Mouse (Mus musculus) MEL (cell line): ENCODE measurements at regions not wholly inside any gene's neighbourhood (a gene's known extent, or its start where the extent isn't known, plus 50 kb on each side); places are given as distances from the start of the nearest gene placed in this dataset.

Experiments used
- DNase-seq: peaks from one replicate; pipeline ENCODE4 v3.0.0; 2011; ENCODE audit warnings: low read depth, low spot score
- H3K27ac ChIP-seq: 2 replicates; pipeline ENCODE4 v1.5.1; 2012; ENCODE audit warnings: low read depth, mild to moderate bottlenecking, control low read depth, low read length, moderate library complexity; ENCODE audit not compliant: control insufficient read depth
- H3K27me3 ChIP-seq, 2 experiments: fragments of 150-350 bp in 1 of 2; sonication (generic) in 1 of 2; 2 replicates each; pipeline ENCODE4 v1.6.1; 2012; ENCODE audit warnings: low read length in 2 of 2, mild to moderate bottlenecking in 2 of 2, improper control_type of control experiment in 1 of 2, moderate library complexity in 1 of 2; ENCODE audit not compliant: insufficient read depth in 2 of 2, control insufficient read depth in 1 of 2
- H3K36me3 ChIP-seq, 2 experiments: 2 replicates each; pipeline ENCODE4 v1.6.1; 2012 to 2014; ENCODE audit warnings: low read length in 2 of 2, improper control_type of control experiment in 1 of 2, inconsistent platforms in 1 of 2, mild to moderate bottlenecking in 1 of 2; ENCODE audit not compliant: insufficient read depth in 2 of 2, control insufficient read depth in 1 of 2
- H3K4me1 ChIP-seq, 2 experiments: fragments of 150-350 bp in 1 of 2; sonication (generic) in 1 of 2; 2 replicates each; pipeline ENCODE4 v1.6.1; 2012; ENCODE audit warnings: low read length in 2 of 2, improper control_type of control experiment in 1 of 2, mild to moderate bottlenecking in 1 of 2; ENCODE audit not compliant: insufficient read depth in 2 of 2, control insufficient read depth in 1 of 2
- H3K4me3 ChIP-seq, 2 experiments: fragments of 150-350 bp in 1 of 2; sonication (generic) in 1 of 2; 2 replicates each; pipeline ENCODE4 v1.5.1; 2012; ENCODE audit warnings: low read depth in 2 of 2, low read length in 2 of 2, mild to moderate bottlenecking in 2 of 2, moderate library complexity in 2 of 2, control low read depth in 1 of 2, improper control_type of control experiment in 1 of 2; ENCODE audit not compliant: control insufficient read depth in 1 of 2, insufficient read depth in 1 of 2
- H3K79me2 ChIP-seq: 2 replicates; pipeline ENCODE4 v1.6.1; 2012; ENCODE audit warnings: mild to moderate bottlenecking, low read length, moderate library complexity; ENCODE audit not compliant: control insufficient read depth, poor library complexity, insufficient read depth
- H3K9ac ChIP-seq: 2 replicates; pipeline ENCODE4 v1.6.1; 2012; ENCODE audit warnings: low read depth, mild to moderate bottlenecking, control low read depth, low read length, moderate library complexity; ENCODE audit not compliant: control insufficient read depth, poor library complexity, severe bottlenecking
- H3K9me3 ChIP-seq: fragments of 150-350 bp; sonication (generic); replicated peaks from 2 replicates; pipeline ENCODE4 v1.6.1; 2012; ENCODE audit warnings: mild to moderate bottlenecking, low read length, improper control_type of control experiment, moderate library complexity; ENCODE audit not compliant: insufficient read depth
- BHLHE40 ChIP-seq: IDR thresholded peaks from 2 replicates; pipeline ENCODE4 v1.6.1; 2012; ENCODE audit warnings: low read depth, mild to moderate bottlenecking, inconsistent platforms, low read length, improper control_type of control experiment, borderline replicate concordance
- CHD2 ChIP-seq: IDR thresholded peaks from 2 replicates; pipeline ENCODE4 v1.6.1; 2011; ENCODE audit warnings: low read length, improper control_type of control experiment
- ELF1 ChIP-seq: IDR thresholded peaks from 2 replicates; pipeline ENCODE4 v1.6.1; 2014; ENCODE audit warnings: low read depth, mild to moderate bottlenecking, inconsistent platforms, low read length, improper control_type of control experiment, moderate library complexity
- EP300 ChIP-seq, 2 experiments: IDR thresholded peaks; 2 replicates each; pipeline ENCODE4 v1.6.1; 2011; ENCODE audit warnings: improper control_type of control experiment in 2 of 2, low read length in 2 of 2, low read depth in 1 of 2, mild to moderate bottlenecking in 1 of 2
- ETS1 ChIP-seq: IDR thresholded peaks from 2 replicates; pipeline ENCODE4 v1.6.1; 2012; ENCODE audit warnings: low read depth, mild to moderate bottlenecking, inconsistent platforms, low read length, improper control_type of control experiment, moderate library complexity
- GABPA ChIP-seq: IDR thresholded peaks from 2 replicates; pipeline ENCODE4 v1.6.1; 2012; ENCODE audit warnings: low read depth, mild to moderate bottlenecking, inconsistent platforms, low read length, improper control_type of control experiment, moderate library complexity
- GATA1 ChIP-seq: IDR thresholded peaks from 2 replicates; pipeline ENCODE4 v1.6.1; 2011; ENCODE audit warnings: low read depth, low read length, improper control_type of control experiment
- HCFC1 ChIP-seq: IDR thresholded peaks from 2 replicates; pipeline ENCODE4 v1.6.1; 2012; ENCODE audit warnings: low read depth, mild to moderate bottlenecking, inconsistent platforms, low read length, improper control_type of control experiment, moderate library complexity
- JUND ChIP-seq: IDR thresholded peaks from 2 replicates; pipeline ENCODE4 v1.6.1; 2011; ENCODE audit warnings: low read depth, mild to moderate bottlenecking, improper control_type of control experiment, low read length
- KAT2A ChIP-seq: conservative IDR thresholded peaks from 2 replicates; pipeline ENCODE4 v1.6.1; 2012; ENCODE audit warnings: low read depth, low read length, improper control_type of control experiment, inconsistent platforms
- MEF2A ChIP-seq: IDR thresholded peaks from 2 replicates; pipeline ENCODE4 v1.6.1; 2014; ENCODE audit warnings: low read depth, mild to moderate bottlenecking, inconsistent platforms, low read length, improper control_type of control experiment; ENCODE audit not compliant: poor library complexity, insufficient replicate concordance, severe bottlenecking; ENCODE audit errors: extremely low read depth
- MYB ChIP-seq: IDR thresholded peaks from 2 replicates; pipeline ENCODE4 v1.6.1; 2011; ENCODE audit warnings: mild to moderate bottlenecking, low read depth, low read length, improper control_type of control experiment
- MYC ChIP-seq: IDR thresholded peaks from 2 replicates; pipeline ENCODE4 v1.6.1; 2011; ENCODE audit warnings: low read depth, mild to moderate bottlenecking, low read length, improper control_type of control experiment, moderate library complexity
- NELFE ChIP-seq: IDR thresholded peaks from 2 replicates; pipeline ENCODE4 v1.6.1; 2011; ENCODE audit warnings: low read depth, low read length, improper control_type of control experiment
- RCOR1 ChIP-seq: IDR thresholded peaks from 2 replicates; pipeline ENCODE4 v1.6.1; 2012; ENCODE audit warnings: low read depth, mild to moderate bottlenecking, inconsistent platforms, low read length, improper control_type of control experiment
- SIN3A ChIP-seq: IDR thresholded peaks from 2 replicates; pipeline ENCODE4 v1.6.1; 2012; ENCODE audit warnings: low read length, improper control_type of control experiment, inconsistent platforms
- SMC3 ChIP-seq: IDR thresholded peaks from 2 replicates; pipeline ENCODE4 v1.6.1; 2011; ENCODE audit warnings: low read depth, low read length, improper control_type of control experiment
- TAL1 ChIP-seq: IDR thresholded peaks from 2 replicates; pipeline ENCODE4 v1.6.1; 2012; ENCODE audit warnings: mild to moderate bottlenecking, inconsistent platforms, low read length, moderate library complexity, mixed read lengths
- TBP ChIP-seq: IDR thresholded peaks from 2 replicates; pipeline ENCODE4 v1.8.0; 2011; ENCODE audit warnings: low read depth, low read length, improper control_type of control experiment
- TCF12 ChIP-seq: IDR thresholded peaks from 2 replicates; pipeline ENCODE4 v1.6.1; 2014; ENCODE audit warnings: low read depth, mild to moderate bottlenecking, inconsistent platforms, low read length, improper control_type of control experiment, moderate library complexity
- UBTF ChIP-seq: IDR thresholded peaks from 2 replicates; pipeline ENCODE4 v1.6.1; 2012; ENCODE audit warnings: low read depth, mild to moderate bottlenecking, inconsistent platforms, low read length, improper control_type of control experiment, moderate library complexity, borderline replicate concordance; ENCODE audit not compliant: insufficient read depth
- USF1 ChIP-seq: IDR thresholded peaks from 2 replicates; pipeline ENCODE4 v1.6.1; 2014; ENCODE audit warnings: low read depth, mild to moderate bottlenecking, inconsistent platforms, low read length, improper control_type of control experiment, moderate library complexity
- ZC3H11A ChIP-seq: IDR thresholded peaks from 2 replicates; pipeline ENCODE4 v1.6.1; 2012; ENCODE audit warnings: low read depth, mild to moderate bottlenecking, inconsistent platforms, low read length, improper control_type of control experiment
- ZKSCAN1 ChIP-seq: IDR thresholded peaks from 2 replicates; pipeline ENCODE4 v1.6.1; 2012; ENCODE audit warnings: low read depth, mild to moderate bottlenecking, inconsistent platforms, low read length, improper control_type of control experiment, moderate library complexity
- ZMIZ1 ChIP-seq: IDR thresholded peaks from 2 replicates; pipeline ENCODE4 v1.6.1; 2012; ENCODE audit warnings: low read depth, mild to moderate bottlenecking, inconsistent platforms, low read length, improper control_type of control experiment, moderate library complexity

DNA sequence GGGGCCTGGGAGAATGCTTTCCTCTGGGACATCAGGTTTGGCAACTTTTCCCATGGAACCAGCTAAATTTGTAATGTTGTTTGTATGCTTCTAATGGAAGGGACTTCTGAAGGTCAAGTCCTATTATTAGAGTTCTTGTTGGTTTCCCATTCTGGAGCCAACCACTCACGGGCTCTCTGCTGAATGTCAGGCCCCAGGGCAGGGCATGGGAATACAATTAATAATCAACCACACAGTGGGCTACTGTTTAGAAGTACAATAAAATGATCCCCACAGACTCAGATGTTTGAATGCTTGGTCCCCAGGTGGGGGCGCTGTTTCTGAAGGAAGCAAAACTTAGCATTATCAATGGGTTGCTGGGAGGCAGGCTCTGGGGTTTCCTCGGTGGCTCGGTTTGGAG lies 275.6 kb upstream of the Kazn start:
- TF ChIP-seq BHLHE40 (no peak), SIN3A (no peak), CHD2 (no peak), ZMIZ1 (no peak), ELF1 (no peak), JUND (no peak)
- no peaks in the 10 kb centered on the region for H3K9me3 ChIP-seq
- DNase-seq, result no peak

DNA sequence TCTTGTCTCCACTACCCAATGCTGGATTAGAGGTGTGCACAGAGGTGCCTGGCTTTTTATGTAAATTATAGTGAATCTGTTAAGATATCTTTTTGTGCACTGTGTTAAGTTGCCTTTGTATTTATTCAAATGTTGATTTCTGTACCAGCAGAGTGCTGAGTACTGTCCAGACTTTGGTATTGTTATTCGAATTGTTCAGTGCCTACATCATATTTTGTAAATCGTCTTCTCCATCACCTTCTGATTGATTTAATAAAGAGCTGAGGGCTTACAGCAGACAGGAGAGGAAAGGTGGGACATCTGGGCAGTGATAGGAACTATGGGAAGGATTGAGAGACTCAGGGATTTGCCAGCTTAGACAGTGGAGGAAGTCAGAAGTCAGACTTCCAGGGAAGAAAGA lies 270.2 kb upstream of the Kazn start:
- H3K9ac ChIP-seq, result no peak overlapping the region
- no peaks in the 10 kb centered on the region for H3K9me3 ChIP-seq

More for the DNA sequence above, 275.6 kb upstream of the Kazn start:
- Histone ChIP-seq H3K9ac (no peak overlapping the region), H3K79me2 (no peaks in the 10 kb centered on the region), H3K27ac (no peak overlapping the region), H3K4me1 (no peaks in the 10 kb centered on the region), H3K4me3 (no peak overlapping the region), H3K27me3 (no peaks in the 10 kb centered on the region), H3K36me3 (no peaks in the 10 kb centered on the region)

DNA sequence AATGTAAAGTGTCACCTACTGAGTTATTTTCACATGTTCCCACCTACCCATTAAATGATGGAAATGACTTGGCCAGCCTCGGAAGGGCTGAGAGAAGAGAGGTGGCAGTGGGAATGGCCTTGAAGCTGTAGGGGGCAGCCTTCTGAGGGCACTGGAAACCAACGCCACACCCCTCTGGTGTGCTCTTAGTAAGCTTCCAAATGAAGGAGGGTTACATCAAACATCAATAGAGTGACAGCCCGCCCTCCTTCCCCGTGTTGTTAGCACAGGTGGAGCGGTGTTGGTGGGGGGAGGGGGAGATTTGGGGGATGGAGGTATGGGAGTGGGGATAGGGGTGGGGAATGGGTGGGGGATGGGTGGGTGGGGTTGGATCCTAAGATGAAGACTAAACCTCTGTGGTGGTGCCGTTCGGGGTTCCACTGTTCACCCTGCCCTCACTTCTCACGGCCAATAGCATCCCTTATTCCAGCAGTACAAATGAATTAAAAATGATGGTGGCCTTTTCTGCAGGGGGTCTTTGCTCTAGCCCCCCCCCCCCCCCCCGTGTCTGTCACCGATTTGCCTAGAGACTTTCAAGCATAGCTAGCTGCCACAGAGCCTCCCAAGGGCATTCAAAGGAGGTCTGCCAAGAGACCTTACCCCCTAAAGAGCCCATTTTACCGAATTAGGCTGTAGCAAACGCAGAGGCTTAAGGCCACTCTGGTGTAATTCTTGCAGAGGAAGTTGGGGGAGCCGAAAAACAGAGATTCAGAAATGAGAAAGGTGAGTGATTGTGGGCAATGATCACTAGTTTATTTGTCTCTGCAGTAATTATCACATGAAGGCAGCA lies 267.4 kb upstream of the Kazn start:
- Histone ChIP-seq H3K4me1 (no peaks in the 10 kb centered on the region), H3K4me3 (no peak overlapping the region), H3K9ac (no peak overlapping the region), H3K27me3 (no peaks in the 10 kb centered on the region), H3K36me3 (no peaks in the 10 kb centered on the region), H3K79me2 (no peaks in the 10 kb centered on the region), H3K9me3 (no peaks in the 10 kb centered on the region), H3K27ac (no peak overlapping the region)
- DNase-seq, result no peak
- TF ChIP-seq NELFE (no peak), MYB (no peak), RCOR1 (no peak), ZC3H11A (no peak), MYC (no peak), BHLHE40 (no peak), SMC3 (no peak), GABPA (no peak), ETS1 (no peak), EP300 (IDR thresholded peaks at IDR 0.05; ENCODE audit: low read depth in 1 of 2, low read length in 2 of 2) (no peak), TBP (no peak), MEF2A (no peak), HCFC1 (no peak), USF1 (no peak), TCF12 (no peak)

More for the DNA sequence above, 270.2 kb upstream of the Kazn start:
- Histone ChIP-seq H3K27me3 (no peaks in the 10 kb centered on the region), H3K27ac (no peak overlapping the region), H3K36me3 (no peaks in the 10 kb centered on the region), H3K4me3 (no peak overlapping the region), H3K79me2 (no peaks in the 10 kb centered on the region), H3K4me1 (no peaks in the 10 kb centered on the region)
- DNase-seq, result no peak
- TF ChIP-seq ZKSCAN1 (no peak), CHD2 (no peak), TAL1 (no peak), TCF12 (no peak), KAT2A (no peak), GATA1 (no peak), MYB (no peak), JUND (no peak), UBTF (no peak), BHLHE40 (no peak)
- TF ChIP-seq, all 39 proteins: peak for 0
